In the genomic region with DNA sequence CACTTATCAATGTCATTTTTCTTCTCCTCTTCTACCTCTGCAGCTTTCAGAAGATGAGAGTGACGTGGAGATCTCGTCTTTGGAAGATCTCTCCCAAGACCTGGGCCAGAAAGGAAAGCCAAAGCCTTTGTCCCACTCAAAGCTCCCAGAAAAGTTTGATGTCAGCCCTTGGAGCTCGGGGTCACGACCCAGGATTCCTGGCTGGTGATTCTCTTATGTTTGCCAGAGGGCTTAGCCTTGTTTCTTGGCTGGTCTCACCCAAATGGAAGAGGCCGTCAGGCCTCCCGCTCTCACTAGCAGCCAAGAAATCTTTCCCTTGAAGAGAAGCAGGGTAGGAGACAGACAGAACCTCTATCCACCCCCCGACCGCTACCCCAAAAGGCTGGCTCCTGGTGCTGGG, we compare ENCODE assay signal across 13 mouse cellular contexts. TPM values are rescaled to one million over a fixed set of nuclear protein-coding genes. Genes with fewer than 3 reads are reported as not detected.
DNase-seq lines count a peak whose midpoint lies in the region; TF ChIP-seq lines count a peak whose summit lies in the region.
"Had no signal": no experiment of that assay in that cellular context is flagged by ENCODE, and none has a peak within 500 bp of the region (broad histone marks: within the 10 kb centered on the region; RNA-seq: fewer than 3 reads in every experiment).

No protein-coding gene starts in this region.

- 54% methylated on average over 8 of the region's 8 CpGs for WGBS in liver, adult 2 months

- H3K27ac ChIP-seq in liver, adult 2 months (replicated peaks; ENCODE audit: insufficient read depth, low read depth, low read length) = no peak overlapping the region
- H3K27ac ChIP-seq: embryonic facial prominence, embryonic 12.5 days; forebrain, embryonic 12.5 days; heart, embryonic 15.5 days; lung, embryonic 15.5 days had no signal

- intact Hi-C loops in heart, postnatal 10 days (cut with DNase I) = loop anchor here (10.0 kb wide), 1 partner anchor 203 kb away; no protein-coding TSS in a partner anchor

- peak; percentile 70 for DNase-seq in liver, adult 2 months (ENCODE audit: extremely low read depth, low read depth, low spot score)
- DNase-seq in liver = no peak
- DNase-seq in adrenal gland, postnatal 25 days = peak; percentile 19
- DNase-seq in heart, postnatal 10 days = peak; percentile 51 to 55
- peak; percentile 47 to 71 for DNase-seq in lung, postnatal 4 days
- DNase-seq in thymus, postnatal 25 days = no peak
- DNase-seq in spleen, postnatal 10 days (ENCODE audit: low spot score in 2 of 2) = no peak

- TF ChIP-seq CTCF in liver, adult 2 months (IDR thresholded peaks at IDR 0.05; ENCODE audit: low read depth, low read length) = no peak

- H3K36me3 ChIP-seq in liver, adult 2 months (ENCODE audit: control insufficient read depth, insufficient read depth, low read length) = no peaks in the 10 kb centered on the region

- no peaks in the 10 kb centered on the region for H3K79me2 ChIP-seq in liver, adult 2 months (ENCODE audit: control insufficient read depth, insufficient read depth, low read length)

- no peak for TF ChIP-seq POLR2A in liver, adult 2 months (IDR thresholded peaks at IDR 0.05; ENCODE audit: extremely low read depth, insufficient read depth, low read length)

- no peak overlapping the region for H3K4me3 ChIP-seq in liver, adult 2 months (ENCODE audit: insufficient read depth, low read depth, low read length)
- H3K4me3 ChIP-seq: embryonic facial prominence, embryonic 12.5 days; forebrain, embryonic 12.5 days; heart, embryonic 15.5 days; lung, embryonic 15.5 days had no signal

- no peaks in the 10 kb centered on the region for H3K4me1 ChIP-seq in liver, adult 2 months (ENCODE audit: control insufficient read depth, insufficient read depth, low read length)
- H3K4me1 ChIP-seq: embryonic facial prominence, embryonic 12.5 days; forebrain, embryonic 12.5 days; heart, embryonic 15.5 days; lung, embryonic 15.5 days had no signal

- H3K9ac ChIP-seq in liver, adult 2 months (ENCODE audit: low read depth, low read length) = no peak overlapping the region
- H3K9ac ChIP-seq: embryonic facial prominence, embryonic 12.5 days; forebrain, embryonic 12.5 days; heart, embryonic 15.5 days; lung, embryonic 15.5 days had no signal

- H3K27me3 ChIP-seq in liver, adult 2 months (ENCODE audit: control insufficient read depth, insufficient read depth, low read length) = no peaks in the 10 kb centered on the region
- H3K27me3 ChIP-seq: embryonic facial prominence, embryonic 12.5 days; forebrain, embryonic 12.5 days; heart, embryonic 15.5 days; lung, embryonic 15.5 days had no signal

RNA-seq across cellular contexts. Expression of a gene that starts 38.3 kb away (rescaled TPM):
- 0.46 and 0.47 TPM in 2 replicates for total RNA-seq in liver, adult 2 months (2014; rRNA removed)
- 0.20 and 0.22 TPM in 2 replicates for polyA plus RNA-seq in liver, adult 2 months (2012; rRNA removed)
- total RNA-seq in adrenal gland, postnatal 25 days (2021) = 6.6 and 6.8 TPM in 2 replicates
- 1 to 10 TPM; 6.0 to 7.2 TPM for total RNA-seq in heart, postnatal 10 days (2021)

RNA-seq across cellular contexts. Expression of a gene that starts 49.5 kb away (rescaled TPM):
- total RNA-seq in liver, adult 2 months (2014; rRNA removed) = not detected in 2 replicates
- 0.06 TPM in 1 of 2 replicates, not detected in the other for polyA plus RNA-seq in liver, adult 2 months (2012; rRNA removed)
- not detected in 2 replicates for total RNA-seq in adrenal gland, postnatal 25 days (2021)
- not detected for total RNA-seq in heart, postnatal 10 days (2021)
- total RNA-seq: layer of hippocampus, postnatal 14 days had no signal
- polyA plus RNA-seq: embryonic facial prominence, embryonic 12.5 days; forebrain, embryonic 12.5 days; limb, embryonic 11.5 days had no signal

RNA-seq across cellular contexts. Expression of a gene that starts 55.3 kb away (rescaled TPM):
- total RNA-seq in liver, adult 2 months (2014; rRNA removed) = not detected in 2 replicates
- not detected in 2 replicates for polyA plus RNA-seq in liver, adult 2 months (2012; rRNA removed)
- total RNA-seq in adrenal gland, postnatal 25 days (2021) = not detected in 2 replicates
- not detected for total RNA-seq in heart, postnatal 10 days (2021)
- total RNA-seq: layer of hippocampus, postnatal 14 days had no signal
- polyA plus RNA-seq: embryonic facial prominence, embryonic 12.5 days; forebrain, embryonic 12.5 days; heart, embryonic 15.5 days; limb, embryonic 11.5 days; lung, embryonic 15.5 days had no signal

Comparison
In these comparisons a context has a peak if more than half of its experiments do, and no peak if none do; other contexts are left out.
1. DNase-seq: peak in liver, adult 2 months (single experiment), adrenal gland, postnatal 25 days (single experiment), heart, postnatal 10 days (2 of 2) and lung, postnatal 4 days (2 of 2); none in liver (single experiment), thymus, postnatal 25 days (single experiment) and spleen, postnatal 10 days (0 of 2).